Mouse (Mus musculus) hindbrain, embryonic 15.5 days (tissue): ENCODE data around the gene Obscn. TPM values are rescaled to one million over a fixed set of nuclear protein-coding genes. Genes with fewer than 3 reads are reported as not detected.

Experiments
- ATAC-seq: fragments of 200-750 bp; cut with Nextera tagmentation; 2 replicates; pipeline ENCODE4 v1.8.0; 2017; ENCODE audit warnings: low read depth, moderate number of reproducible peaks, moderate TSS enrichment; ENCODE audit not compliant: low FRiP score
- H3K27ac ChIP-seq: fragments of 300-500 bp; sonication (generic); replicated peaks from 2 replicates; pipeline ENCODE4 v1.5.1; 2015; ENCODE audit warnings: mild to moderate bottlenecking, inconsistent platforms
- H3K27me3 ChIP-seq: fragments of 300-500 bp; sonication (generic); 2 replicates; pipeline ENCODE4 v1.6.1; 2015; ENCODE audit warnings: control low read depth, inconsistent platforms
- H3K36me3 ChIP-seq: fragments of 300-500 bp; sonication (generic); 2 replicates; pipeline ENCODE4 v1.6.1; 2015; ENCODE audit warnings: control low read depth, inconsistent platforms
- H3K4me1 ChIP-seq: fragments of 300-500 bp; sonication (generic); replicated peaks from 2 replicates; pipeline ENCODE4 v1.6.1; 2015; ENCODE audit warnings: control low read depth, inconsistent platforms
- H3K4me2 ChIP-seq: fragments of 300-500 bp; sonication (generic); 2 replicates; pipeline ENCODE4 v1.6.1; 2015; ENCODE audit warnings: moderate library complexity, mild to moderate bottlenecking, inconsistent platforms
- H3K4me3 ChIP-seq: fragments of 300-500 bp; sonication (generic); 2 replicates; pipeline ENCODE4 v1.5.1; 2015; ENCODE audit warnings: mild to moderate bottlenecking, inconsistent platforms
- H3K9ac ChIP-seq: fragments of 300-500 bp; sonication (generic); 2 replicates; pipeline ENCODE4 v1.6.1; 2015; ENCODE audit warnings: inconsistent platforms
- H3K9me3 ChIP-seq: fragments of 300-500 bp; sonication (generic); 2 replicates; pipeline ENCODE4 v1.6.1; 2016; ENCODE audit warnings: control low read depth, inconsistent platforms
- WGBS: fragments of 180-500 bp; shearing (Covaris S2); methylation state at CpG from one replicate; pipeline ENCODE4 v1.1.7; 2015; 5-methylcytosine and 5-hydroxymethylcytosine counted together
- polyA plus RNA-seq: library from polyadenylated mRNA; unstranded; fragments of >200 nt; fragmentation: Nextera tagmentation; extraction: Ambion mirVana; gene quantifications from 2 replicates; pipeline ENCODE4 v1.2.1, GENCODE M21; 2015

Gene Obscn
- polyA plus RNA-seq, 1 experiment from 2014 or later, result 0.45 TPM

DNA sequence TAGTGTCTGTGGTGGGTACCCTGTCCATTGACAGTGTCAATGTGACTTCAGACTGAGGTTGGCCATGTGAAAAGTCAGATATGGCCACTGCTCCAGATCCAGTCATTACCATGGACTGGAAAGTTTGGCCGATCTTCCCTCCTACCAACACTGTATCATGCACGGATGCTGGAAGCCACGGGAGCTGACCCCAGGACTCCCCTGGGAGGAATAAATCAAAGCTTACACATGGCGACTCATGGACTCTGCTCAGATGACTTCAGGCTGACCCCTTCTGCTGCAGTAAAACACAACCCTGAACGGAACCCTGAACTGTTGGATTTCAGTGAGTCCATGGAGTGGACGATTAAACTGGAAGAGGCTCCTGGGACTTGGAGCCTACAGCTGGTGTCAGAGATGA lies 109.8 kb downstream of the Obscn start:
- Histone ChIP-seq H3K9ac (no peak overlapping the region), H3K36me3 (no peaks in the 10 kb centered on the region), H3K4me2 (no peak overlapping the region), H3K9me3 (no peaks in the 10 kb centered on the region), H3K4me3 (no peak overlapping the region), H3K4me1 (no peaks in the 10 kb centered on the region), H3K27me3 (no peaks in the 10 kb centered on the region), H3K27ac (no peak overlapping the region)
- WGBS, result 75% methylated on average over 6 of the region's 6 CpGs
- no peak for ATAC-seq

- Histone ChIP-seq H3K4me3 (no peak overlapping the region), H3K4me1 (no peaks in the 10 kb centered on the region), H3K36me3 (no peaks in the 10 kb centered on the region), H3K4me2 (no peak overlapping the region), H3K27ac (no peak overlapping the region), H3K9ac (no peak overlapping the region), H3K9me3 (no peaks in the 10 kb centered on the region), H3K27me3 (no peaks in the 10 kb centered on the region)
- ATAC-seq, result no peak
- 41% methylated on average over 9 of the region's 9 CpGs for WGBS
These were observed 121.2 kb downstream of the Obscn start for GRCm38 (mm10) chr11:59015052-59015451.

DNA sequence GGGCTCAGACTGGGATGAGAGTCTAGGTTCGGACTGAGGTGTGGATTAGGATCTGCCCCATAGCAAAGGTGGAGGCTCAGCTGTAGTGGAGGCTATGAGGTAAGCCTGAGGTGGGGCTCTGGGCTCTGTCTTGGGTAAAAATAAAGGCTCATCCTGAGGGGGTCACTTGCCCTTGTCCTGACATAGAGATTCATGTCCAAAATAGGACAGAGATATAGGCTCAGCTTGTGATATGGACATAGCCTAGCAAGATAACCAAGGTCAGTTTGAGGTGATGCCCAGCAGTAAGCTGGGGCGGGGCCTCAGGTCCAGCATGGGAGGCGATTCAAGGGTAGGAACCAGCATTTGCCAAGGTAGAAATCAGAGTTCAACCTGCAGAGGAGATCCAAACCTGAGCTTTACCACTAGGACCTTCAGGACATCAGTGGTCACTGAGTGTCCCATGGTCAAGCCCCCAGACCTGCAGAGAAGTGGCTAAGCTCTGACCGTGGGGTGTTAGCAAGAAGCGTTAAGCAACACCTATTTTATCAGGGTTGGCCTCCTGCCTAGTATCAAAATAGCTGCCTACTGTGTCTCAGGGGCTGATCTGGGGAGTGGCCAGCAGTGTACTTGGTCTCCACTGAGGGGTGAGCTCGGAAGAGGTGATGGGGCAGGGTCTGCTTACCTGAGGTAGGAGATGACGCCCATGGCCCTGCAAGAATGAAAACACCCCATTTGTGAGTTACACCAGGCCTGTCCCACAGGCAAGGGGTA lies 133.7 kb downstream of the Obscn start:
- Histone ChIP-seq H3K27ac (no peak overlapping the region), H3K36me3 (no peaks in the 10 kb centered on the region), H3K4me3 (no peak overlapping the region), H3K9me3 (no peaks in the 10 kb centered on the region), H3K4me2 (no peak overlapping the region), H3K9ac (no peak overlapping the region), H3K4me1 (no peaks in the 10 kb centered on the region), H3K27me3 (no peaks in the 10 kb centered on the region)
- no peak for ATAC-seq
- WGBS, result 93% methylated on average over 7 of the region's 7 CpGs

- ATAC-seq, result no peak
- Histone ChIP-seq H3K4me2 (no peak overlapping the region), H3K27me3 (0 out of 2 replicates have a peak, but pooled peaks cover 1% of the 10 kb centered on the region), H3K36me3 (no peaks in the 10 kb centered on the region), H3K27ac (no peak overlapping the region), H3K9me3 (no peaks in the 10 kb centered on the region), H3K4me1 (no peaks in the 10 kb centered on the region), H3K9ac (no peak overlapping the region), H3K4me3 (no peak overlapping the region)
- 91% methylated on average over 21 of the region's 21 CpGs for WGBS
These were observed 135.6 kb downstream of the Obscn start for GRCm38 (mm10) chr11:59000635-59001034.

DNA sequence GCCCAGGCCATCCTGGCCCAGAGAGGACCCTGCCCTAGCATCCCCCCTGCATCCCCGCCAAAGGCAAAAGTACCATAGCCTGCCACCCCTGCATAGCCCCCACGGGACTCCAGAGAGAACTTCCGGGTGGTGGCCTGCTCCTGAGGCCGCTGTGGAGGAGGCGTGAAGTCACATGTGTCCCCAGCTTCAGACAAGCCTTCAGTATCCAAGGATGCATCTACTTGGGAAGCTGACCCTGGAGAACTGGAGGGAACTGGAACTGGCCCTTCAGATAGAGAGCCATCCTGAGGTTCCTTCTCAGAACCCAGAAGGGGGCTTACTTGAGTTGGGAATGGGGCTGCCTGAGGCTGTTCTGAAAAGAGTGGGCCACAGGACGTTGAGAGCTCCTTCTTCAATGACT lies 136.4 kb downstream of the Obscn start:
- Histone ChIP-seq H3K27ac (no peak overlapping the region), H3K4me3 (no peak overlapping the region), H3K4me2 (no peak overlapping the region), H3K36me3 (no peaks in the 10 kb centered on the region), H3K27me3 (peaks cover 8% of the 10 kb centered on the region; the same call in 1 of the 2 replicates), H3K4me1 (peaks cover 2% of the 10 kb centered on the region; the same call in 1 of the 2 replicates), H3K9ac (no peak overlapping the region), H3K9me3 (no peaks in the 10 kb centered on the region)
- no peak for ATAC-seq
- WGBS, result 84% methylated on average over 6 of the region's 6 CpGs

GRCm38 (mm10) chr11:58999158-58999557 lies 137.0 kb downstream of the Obscn start:
- no peaks in the 10 kb centered on the region for H3K9me3 ChIP-seq
- no peak overlapping the region for H3K9ac ChIP-seq
- H3K4me3 ChIP-seq, result no peak overlapping the region
- no peak overlapping the region for H3K27ac ChIP-seq
- H3K36me3 ChIP-seq, result no peaks in the 10 kb centered on the region
- H3K27me3 ChIP-seq, result peaks cover 8% of the 10 kb centered on the region; the same call in 1 of the 2 replicates
- 71% methylated on average over 11 of the region's 11 CpGs for WGBS
- no peak for ATAC-seq
- no peak overlapping the region for H3K4me2 ChIP-seq
- peaks cover 9% of the 10 kb centered on the region for H3K4me1 ChIP-seq

DNA sequence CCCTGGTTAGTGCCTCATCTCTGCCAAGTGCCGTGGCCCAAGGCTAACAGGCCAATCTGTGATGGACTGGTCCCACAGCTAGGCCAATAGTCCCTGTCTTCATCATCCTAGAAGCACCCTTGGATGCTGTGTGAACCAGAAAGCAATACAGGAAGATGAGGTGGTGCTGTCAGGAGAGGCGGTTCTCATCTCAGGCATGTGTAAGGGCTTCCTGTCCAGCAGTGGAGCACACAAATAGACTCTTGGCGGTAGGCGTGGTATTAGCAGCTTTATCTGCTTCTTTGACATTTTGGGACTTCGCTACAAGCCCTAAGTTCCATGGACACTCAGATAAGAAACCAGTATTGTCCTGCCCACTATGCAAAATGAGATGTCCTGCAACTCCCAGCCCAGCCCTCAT lies 138.7 kb downstream of the Obscn start:
- H3K9ac ChIP-seq, result no peak overlapping the region
- peaks cover 8% of the 10 kb centered on the region; the same call in 1 of the 2 replicates for H3K27me3 ChIP-seq
- no peak overlapping the region for H3K4me2 ChIP-seq
- H3K27ac ChIP-seq, result no peak overlapping the region
- ATAC-seq, result no peak
- WGBS, result 87% methylated on average over 5 of the region's 5 CpGs
- no peaks in the 10 kb centered on the region for H3K9me3 ChIP-seq
- H3K4me1 ChIP-seq, result peaks cover 12% of the 10 kb centered on the region
- no peaks in the 10 kb centered on the region for H3K36me3 ChIP-seq
- no peak overlapping the region for H3K4me3 ChIP-seq

DNA sequence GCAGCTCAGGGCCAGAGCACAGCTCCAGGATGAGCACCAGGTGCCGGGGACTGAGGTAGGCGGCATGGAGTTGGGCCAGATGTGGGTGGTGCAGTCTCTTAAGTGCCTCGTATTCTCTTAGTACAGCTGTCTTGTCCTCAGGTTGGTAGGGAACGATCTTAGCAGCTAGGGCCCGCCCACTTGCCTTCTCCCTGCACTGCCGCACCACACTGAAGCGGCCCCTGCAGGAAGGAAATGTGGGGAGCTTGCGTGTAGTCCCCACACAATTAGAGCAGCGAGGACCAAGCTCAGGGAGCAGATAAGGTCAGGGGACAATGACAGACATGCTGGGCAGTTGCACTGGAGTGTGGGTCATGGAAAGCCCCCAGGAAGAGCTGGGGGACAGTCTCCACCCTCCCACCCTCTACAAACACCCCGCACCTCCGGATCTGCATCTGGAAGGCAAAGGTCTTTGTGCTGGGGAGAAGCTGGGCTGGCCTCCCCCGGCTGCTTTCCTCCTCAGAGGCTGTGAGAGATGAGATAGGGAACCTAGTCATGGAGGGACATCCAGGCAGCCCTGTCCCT lies 140.3 kb downstream of the Obscn start:
- H3K27me3 ChIP-seq, result peaks cover 8% of the 10 kb centered on the region; the same call in 1 of the 2 replicates
- H3K9ac ChIP-seq, result no peak overlapping the region
- peaks cover 12% of the 10 kb centered on the region for H3K4me1 ChIP-seq
- H3K36me3 ChIP-seq, result no peaks in the 10 kb centered on the region
- H3K4me3 ChIP-seq, result no peak overlapping the region
- no peaks in the 10 kb centered on the region for H3K9me3 ChIP-seq
- H3K27ac ChIP-seq, result no peak overlapping the region
- no peak; the same call in 1 of the 2 replicates for ATAC-seq
- 57% methylated on average over 12 of the region's 12 CpGs for WGBS
- no peak overlapping the region for H3K4me2 ChIP-seq

DNA sequence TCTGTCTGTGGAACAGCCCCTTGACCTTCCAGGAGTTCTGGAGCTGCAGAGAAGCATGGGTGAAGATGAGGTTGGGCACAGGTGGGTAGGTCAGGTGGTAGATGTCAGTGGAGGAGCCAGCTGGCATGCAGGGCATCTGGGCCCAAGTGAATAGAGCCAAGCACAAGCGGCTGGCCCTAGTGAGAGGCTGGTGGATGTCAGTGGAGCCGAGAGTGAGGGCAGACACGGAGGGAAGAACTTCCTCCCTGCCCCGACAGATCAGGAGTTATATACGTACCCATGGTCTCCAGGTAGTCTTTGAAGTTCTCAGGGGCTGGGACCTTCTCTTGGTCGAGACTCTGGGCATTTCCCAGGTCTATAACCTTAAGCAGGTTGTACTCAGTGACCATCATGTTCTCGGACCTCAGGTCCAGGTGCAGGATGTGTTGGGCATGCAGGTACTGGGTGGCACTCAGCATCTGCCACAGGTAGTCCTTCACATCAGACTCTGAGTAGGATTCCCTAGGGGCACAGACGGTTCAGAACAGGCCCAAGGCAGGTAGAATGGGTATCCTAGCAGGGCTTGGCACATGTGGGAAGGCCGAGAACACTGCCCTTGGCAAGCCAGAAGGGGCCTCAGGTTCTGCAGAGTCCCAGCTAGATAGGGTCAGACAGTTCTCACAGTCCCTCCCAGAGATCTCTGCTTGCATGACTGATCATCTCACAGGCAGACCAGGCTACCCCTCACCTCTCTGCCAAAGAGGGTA lies 141.0 kb downstream of the Obscn start:
- H3K4me3 ChIP-seq, result peak overlapping the region; percentile 43
- no peak overlapping the region for H3K9ac ChIP-seq
- H3K27me3 ChIP-seq, result peaks cover 8% of the 10 kb centered on the region; the same call in 1 of the 2 replicates
- WGBS, result 81% methylated on average over 9 of the region's 9 CpGs
- H3K4me2 ChIP-seq, result peak overlapping the region; percentile 78
- peaks cover 12% of the 10 kb centered on the region for H3K4me1 ChIP-seq
- H3K9me3 ChIP-seq, result no peaks in the 10 kb centered on the region
- no peak overlapping the region for H3K27ac ChIP-seq
- no peak; the same call in 1 of the 2 replicates for ATAC-seq
- no peaks in the 10 kb centered on the region for H3K36me3 ChIP-seq

DNA sequence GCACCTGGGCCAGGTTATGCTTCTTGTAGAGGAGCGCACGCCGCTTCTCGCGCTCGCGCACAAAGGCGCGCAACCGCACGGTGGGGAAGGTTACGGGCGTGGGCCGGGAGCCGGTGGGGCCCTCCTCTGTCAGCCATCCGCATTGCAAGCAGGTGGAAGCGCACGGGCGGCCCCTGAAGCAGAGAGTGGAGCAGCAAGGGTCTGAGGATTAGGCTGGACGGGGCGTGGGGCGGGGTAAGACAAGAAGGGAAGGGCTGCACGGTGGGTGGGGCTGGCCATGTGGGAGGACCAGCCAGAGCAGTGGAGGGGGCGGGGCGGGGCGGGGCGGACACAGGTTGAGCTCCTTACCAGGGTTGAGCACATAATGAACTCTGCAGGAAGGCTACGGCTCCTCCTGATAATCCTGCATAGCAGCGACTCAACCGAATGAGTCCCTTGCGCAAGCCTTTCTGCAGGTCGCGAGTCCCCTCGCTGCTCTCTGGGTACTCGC lies 141.8 kb downstream of the Obscn start:
- Histone ChIP-seq H3K4me3 (peak overlapping the region; percentile 43), H3K27ac (no peak overlapping the region), H3K27me3 (peaks cover 8% of the 10 kb centered on the region; the same call in 1 of the 2 replicates), H3K9ac (peak overlapping the region; percentile 50), H3K4me2 (peak overlapping the region; percentile 78), H3K9me3 (no peaks in the 10 kb centered on the region), H3K4me1 (peaks cover 12% of the 10 kb centered on the region), H3K36me3 (peaks cover 9% of the 10 kb centered on the region)
- ATAC-seq, result peak; percentile 75
- 2% methylated on average over 35 of the region's 35 CpGs for WGBS

DNA sequence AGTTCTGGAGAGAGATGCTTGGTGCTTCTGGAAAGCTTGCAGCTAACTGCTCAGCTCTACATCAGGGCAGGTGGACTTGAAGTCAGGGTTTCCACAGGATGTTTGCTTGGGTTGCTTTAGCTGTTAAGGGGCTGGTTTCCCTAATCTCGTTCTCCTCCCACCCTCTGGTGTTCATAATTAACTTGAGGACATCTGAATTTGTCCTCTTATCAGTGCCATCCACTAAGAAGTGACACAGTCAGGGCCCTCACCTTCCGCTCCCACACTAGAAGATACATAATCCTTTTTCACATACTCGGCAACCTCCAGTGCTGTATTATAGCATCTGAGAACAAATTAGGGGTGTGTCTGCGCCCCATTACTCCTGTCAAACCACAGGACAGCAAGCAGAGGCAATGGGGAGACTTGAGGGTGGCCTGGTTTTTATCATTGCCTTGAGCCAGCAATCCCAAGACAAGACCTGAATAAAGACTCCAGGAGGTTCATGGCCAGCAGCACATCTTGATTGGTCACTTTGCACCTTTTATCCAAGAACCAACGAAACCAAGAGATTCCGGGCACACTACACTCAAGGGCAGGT lies 143.0 kb downstream of the Obscn start:
- 87% methylated on average over 6 of the region's 6 CpGs for WGBS
- Histone ChIP-seq H3K4me3 (no peak overlapping the region), H3K27me3 (peaks cover 8% of the 10 kb centered on the region; the same call in 1 of the 2 replicates), H3K4me1 (peaks cover 12% of the 10 kb centered on the region), H3K27ac (no peak overlapping the region), H3K4me2 (no peak overlapping the region), H3K36me3 (peaks cover 16% of the 10 kb centered on the region), H3K9me3 (no peaks in the 10 kb centered on the region), H3K9ac (no peak overlapping the region)
- no peak for ATAC-seq
